Mouse (Mus musculus) forebrain, postnatal 0 days (tissue): ENCODE measurements around the gene Dnaja3. TPM values are rescaled to one million over a fixed set of nuclear protein-coding genes. Genes with fewer than 3 reads are reported as not detected.
A peak's percentile ranks its signal among the peaks of the same experiment; 100 is the strongest.

Experiments
- ATAC-seq: fragments of 200-750 bp; cut with Nextera tagmentation; 2 replicates; pipeline ENCODE4 v1.8.0; 2017; ENCODE audit warnings: mild to moderate bottlenecking, moderate library complexity
- DNase-seq: peaks from one replicate; pipeline ENCODE4 v3.0.0-alpha.2; 2015
- H3K27ac ChIP-seq: fragments of 300-500 bp; sonication (generic); 2 replicates; pipeline ENCODE4 v1.5.1; 2014; ENCODE audit warnings: low read depth, mild to moderate bottlenecking, antibody characterized with exemption, low read length, moderate library complexity, mixed read lengths
- H3K27me3 ChIP-seq: fragments of 300-500 bp; sonication (generic); 2 replicates; pipeline ENCODE4 v1.6.1; 2014; ENCODE audit warnings: mild to moderate bottlenecking, low read length, mixed read lengths; ENCODE audit not compliant: insufficient read depth
- H3K36me3 ChIP-seq: fragments of 300-500 bp; sonication (generic); 2 replicates; pipeline ENCODE4 v1.6.1; 2014; ENCODE audit warnings: mild to moderate bottlenecking, moderate library complexity; ENCODE audit not compliant: insufficient read depth
- H3K4me1 ChIP-seq: fragments of 300-500 bp; sonication (generic); 2 replicates; pipeline ENCODE4 v1.6.1; 2014; ENCODE audit warnings: antibody characterized with exemption; ENCODE audit not compliant: insufficient read depth
- H3K4me2 ChIP-seq: fragments of 300-500 bp; sonication (generic); 2 replicates; pipeline ENCODE4 v1.6.1; 2014; ENCODE audit warnings: low read depth, mild to moderate bottlenecking, moderate library complexity
- H3K4me3 ChIP-seq: fragments of 300-500 bp; sonication (generic); 2 replicates; pipeline ENCODE4 v1.5.1; 2014; ENCODE audit warnings: low read depth, low read length, mixed read lengths
- H3K9ac ChIP-seq: fragments of 300-500 bp; sonication (generic); 2 replicates; pipeline ENCODE4 v1.6.1; 2014; ENCODE audit warnings: mild to moderate bottlenecking
- H3K9me3 ChIP-seq: fragments of 300-500 bp; sonication (generic); 2 replicates; pipeline ENCODE4 v1.6.1; 2016; ENCODE audit warnings: low read length
- CTCF ChIP-seq: sonication (generic); IDR thresholded peaks from 2 replicates; pipeline ENCODE4 v1.5.1; 2016; ENCODE audit warnings: antibody characterized with exemption, control low read depth, low read depth
- WGBS: fragments of 180-500 bp; shearing (Covaris S2); extraction: QIAGEN DNeasy Blood & Tissue Kit; methylation state at CpG from one replicate; pipeline ENCODE4 v1.1.7; 2014; 5-methylcytosine and 5-hydroxymethylcytosine counted together
- polyA plus RNA-seq: library from polyadenylated mRNA; unstranded; fragments of >200 nt; fragmentation: Nextera tagmentation; extraction: Ambion mirVana; gene quantifications from 2 replicates; pipeline ENCODE4 v1.2.1, GENCODE M21; 2015
- total RNA-seq: library from RNA; depleted of rRNA; stranded (reverse); fragments of >200 nt; gene quantifications from 2 replicates; pipeline ENCODE4 v1.2.3, GENCODE M21; 2014

Dnaja3 gene
- total and polyA plus RNA-seq, 2 experiments from 2014 or later = 48.6 to 51.5 TPM

DNA sequence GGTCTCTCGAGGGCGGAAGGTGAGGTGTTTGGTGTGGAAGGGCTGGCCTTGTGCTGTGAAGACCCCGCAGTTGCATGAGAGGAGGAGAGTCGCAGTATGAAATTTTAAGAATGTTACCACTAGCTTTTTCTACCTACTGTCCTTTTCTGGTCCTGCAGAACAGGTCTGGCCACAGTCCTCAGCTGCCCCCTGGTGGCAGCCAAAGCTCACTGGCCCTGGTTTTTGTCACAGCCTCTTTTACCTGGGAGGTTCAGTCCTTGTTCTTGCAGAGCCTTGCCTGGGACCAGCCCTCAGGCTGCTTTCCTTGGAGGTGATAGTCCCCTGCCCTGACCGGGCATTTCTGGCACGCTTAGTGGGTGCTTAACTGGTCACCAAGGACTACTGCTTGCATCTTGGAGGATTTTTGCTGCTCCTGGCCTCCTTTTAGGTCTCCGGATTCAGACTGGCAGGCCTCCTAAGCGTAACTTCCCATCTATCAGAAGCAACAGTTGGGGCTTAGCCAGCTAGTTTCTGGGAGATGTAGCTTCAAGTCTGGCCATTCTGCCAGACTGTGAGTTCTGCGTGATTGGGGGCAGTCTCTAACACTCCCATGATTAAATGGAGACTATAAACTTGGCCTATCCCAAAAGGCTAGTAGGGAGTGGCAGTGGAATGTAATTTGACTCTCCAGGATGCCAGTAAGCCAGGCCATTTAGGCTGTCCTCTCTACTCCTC lies 31.8 kb upstream of the Dnaja3 start:
- no peak overlapping the region for H3K4me2 ChIP-seq
- H3K9me3 ChIP-seq = no peaks in the 10 kb centered on the region
- DNase-seq = peak; percentile 87
- H3K36me3 ChIP-seq = peaks cover 31% of the 10 kb centered on the region
- no peak overlapping the region for H3K4me3 ChIP-seq
- no peaks in the 10 kb centered on the region for H3K4me1 ChIP-seq
- H3K27ac ChIP-seq = no peak overlapping the region
- ATAC-seq = peak; percentile 67
- TF ChIP-seq CTCF = peak; percentile 93
- H3K9ac ChIP-seq = no peak overlapping the region
- 53% methylated on average over 9 of the region's 9 CpGs for WGBS
- no peaks in the 10 kb centered on the region for H3K27me3 ChIP-seq

- Histone ChIP-seq H3K27ac (no peak overlapping the region), H3K4me2 (no peak overlapping the region), H3K4me1 (no peaks in the 10 kb centered on the region), H3K4me3 (no peak overlapping the region), H3K27me3 (no peaks in the 10 kb centered on the region), H3K9ac (no peak overlapping the region), H3K9me3 (no peaks in the 10 kb centered on the region), H3K36me3 (peaks cover 37% of the 10 kb centered on the region)
- no peak for TF ChIP-seq CTCF
- DNase-seq = no peak
- no peak for ATAC-seq
- WGBS = 89% methylated on average over 19 of the region's 19 CpGs
Measured at GRCm38 (mm10) chr16:4608532-4609059, 31.2 kb upstream of the Dnaja3 start.

DNA sequence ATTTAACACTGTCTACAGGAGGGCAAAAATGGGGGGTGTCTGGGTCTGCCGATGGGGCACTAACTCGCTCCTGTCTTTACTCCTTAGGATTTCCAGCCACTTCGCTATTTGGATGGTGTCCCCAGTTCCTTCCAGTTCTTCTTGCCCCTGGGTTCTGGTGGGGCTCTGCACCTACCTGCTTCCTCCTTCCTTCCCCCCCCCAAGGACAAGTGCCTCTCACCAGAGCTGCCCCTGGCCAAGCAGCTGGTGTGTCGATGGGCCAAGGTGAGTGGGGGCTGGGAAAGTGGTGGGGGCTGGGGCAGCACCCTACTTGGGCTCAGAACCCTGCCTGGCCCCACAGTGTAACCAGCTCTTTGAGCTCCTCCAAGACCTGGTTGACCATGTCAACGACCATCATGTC lies 28.6 kb upstream of the Dnaja3 start:
- H3K4me1 ChIP-seq = no peaks in the 10 kb centered on the region
- H3K9me3 ChIP-seq = no peaks in the 10 kb centered on the region
- no peak overlapping the region for H3K4me2 ChIP-seq
- peaks cover 61% of the 10 kb centered on the region for H3K36me3 ChIP-seq
- no peak overlapping the region for H3K9ac ChIP-seq
- WGBS = 96% methylated on average over 5 of the region's 5 CpGs
- H3K27ac ChIP-seq = no peak overlapping the region
- DNase-seq (no peak), ATAC-seq (no peak)
- no peak for TF ChIP-seq CTCF
- H3K4me3 ChIP-seq = no peak overlapping the region
- H3K27me3 ChIP-seq = no peaks in the 10 kb centered on the region

- Histone ChIP-seq H3K27me3 (no peaks in the 10 kb centered on the region), H3K27ac (no peak overlapping the region), H3K36me3 (peaks cover 62% of the 10 kb centered on the region), H3K4me1 (no peaks in the 10 kb centered on the region), H3K4me2 (no peak overlapping the region), H3K9ac (no peak overlapping the region), H3K9me3 (no peaks in the 10 kb centered on the region), H3K4me3 (no peak overlapping the region)
- TF ChIP-seq CTCF = peak; percentile 20; the same call in 1 of the 2 replicates
- DNase-seq (no peak), ATAC-seq (no peak)
- WGBS = 93% methylated on average over 7 of the region's 7 CpGs
Measured at GRCm38 (mm10) chr16:4611676-4612075, 28.1 kb upstream of the Dnaja3 start.

- H3K9ac ChIP-seq = no peak overlapping the region
- no peak overlapping the region for H3K4me2 ChIP-seq
- no peak overlapping the region for H3K27ac ChIP-seq
- DNase-seq = no peak
- no peaks in the 10 kb centered on the region for H3K4me1 ChIP-seq
- no peak overlapping the region for H3K4me3 ChIP-seq
- ATAC-seq = no peak
- H3K36me3 ChIP-seq = peaks cover 62% of the 10 kb centered on the region
- no peaks in the 10 kb centered on the region for H3K9me3 ChIP-seq
- WGBS = 94% methylated on average over 9 of the region's 9 CpGs
- no peak for TF ChIP-seq CTCF
- no peaks in the 10 kb centered on the region for H3K27me3 ChIP-seq
Measured at GRCm38 (mm10) chr16:4613736-4614135, 26.1 kb upstream of the Dnaja3 start.

DNA sequence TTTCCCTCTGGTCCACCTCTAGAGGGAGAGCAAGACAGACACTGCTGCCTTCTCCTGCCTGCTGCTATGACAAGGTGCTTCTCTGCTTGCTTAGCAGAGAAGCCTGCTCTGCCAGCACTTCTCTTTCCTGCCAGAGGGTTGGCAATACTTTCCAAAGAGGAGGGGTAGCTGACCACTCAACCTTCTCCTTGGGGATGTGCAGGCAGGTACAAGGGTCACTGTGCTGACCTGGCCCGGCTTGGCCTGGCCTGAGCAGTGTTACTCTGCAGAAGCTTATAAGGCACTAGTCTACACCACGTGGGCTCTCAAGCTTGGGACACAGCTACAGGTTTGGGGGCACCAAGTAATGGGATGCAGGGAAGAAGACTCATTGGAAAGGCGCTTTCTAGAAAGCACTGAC lies 25.1 kb upstream of the Dnaja3 start:
- 91% methylated on average over 3 of the region's 3 CpGs for WGBS
- H3K4me3 ChIP-seq = no peak overlapping the region
- H3K4me1 ChIP-seq = no peaks in the 10 kb centered on the region
- no peak overlapping the region for H3K9ac ChIP-seq
- peak; percentile 6; the same call in 1 of the 2 replicates for TF ChIP-seq CTCF
- H3K4me2 ChIP-seq = no peak overlapping the region
- no peaks in the 10 kb centered on the region for H3K27me3 ChIP-seq
- DNase-seq (no peak), ATAC-seq (no peak)
- H3K36me3 ChIP-seq = peaks cover 59% of the 10 kb centered on the region
- H3K9me3 ChIP-seq = no peaks in the 10 kb centered on the region
- H3K27ac ChIP-seq = no peak overlapping the region

DNA sequence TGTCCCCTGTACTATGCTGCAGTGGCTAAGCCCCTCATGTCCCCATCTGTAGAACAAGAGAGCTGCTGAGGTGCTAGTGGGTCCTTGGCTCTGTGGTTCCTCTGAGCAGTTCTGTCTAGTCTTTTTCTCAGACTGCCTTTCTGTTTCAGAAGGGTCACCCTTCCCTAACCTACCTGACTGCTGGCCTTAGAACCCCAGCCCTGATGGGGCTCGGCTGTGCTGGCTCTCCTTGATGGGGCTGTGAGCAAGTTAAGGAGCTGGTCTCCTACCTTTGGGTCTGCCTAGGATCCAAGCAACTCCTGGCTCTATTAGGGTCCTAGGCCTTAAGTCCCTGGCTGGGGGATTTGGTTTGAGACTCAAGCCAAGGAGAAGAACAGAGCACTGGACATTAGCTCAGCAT lies 24.5 kb upstream of the Dnaja3 start:
- H3K36me3 ChIP-seq = peaks cover 54% of the 10 kb centered on the region

More for the DNA sequence above, 24.5 kb upstream of the Dnaja3 start:
- 88% methylated on average over 1 of the region's 1 CpGs for WGBS
- Histone ChIP-seq H3K27me3 (no peaks in the 10 kb centered on the region), H3K9me3 (no peaks in the 10 kb centered on the region), H3K4me1 (no peaks in the 10 kb centered on the region), H3K27ac (no peak overlapping the region), H3K4me3 (no peak overlapping the region), H3K4me2 (no peak overlapping the region), H3K9ac (no peak overlapping the region)
- no peak for ATAC-seq
- no peak for DNase-seq
- no peak for TF ChIP-seq CTCF
